Mouse (Mus musculus) CH12.LX (cell line): ENCODE results near the gene Tanc2. TPM values are rescaled to one million over a fixed set of nuclear protein-coding genes. Genes with fewer than 3 reads are reported as not detected.

Experiments
- DNase-seq: peaks from one replicate; pipeline ENCODE4 v3.0.0-alpha.2; 2013; ENCODE audit errors: extremely low read depth
- H3K27ac ChIP-seq: 2 replicates; pipeline ENCODE4 v1.5.1; 2012; ENCODE audit warnings: low read depth, mild to moderate bottlenecking, control low read depth, moderate library complexity; ENCODE audit not compliant: insufficient read depth
- H3K27me3 ChIP-seq: replicated peaks from 2 replicates; pipeline ENCODE3; 2012; ENCODE audit warnings: inconsistent platforms
- H3K36me3 ChIP-seq, 2 experiments: replicated peaks in 1 of 2; 2 replicates each; pipeline versions ENCODE3 to v1.6.1; 2012; ENCODE audit warnings: inconsistent platforms in 1 of 2, low read length in 1 of 2, mild to moderate bottlenecking in 1 of 2, mixed read lengths in 1 of 2, moderate library complexity in 1 of 2; ENCODE audit not compliant: control insufficient read depth in 1 of 2, insufficient read depth in 1 of 2
- H3K4me1 ChIP-seq, 2 experiments: 2 replicates each; pipeline ENCODE4 v1.6.1; 2012; ENCODE audit warnings: inconsistent platforms in 1 of 2, moderate library complexity in 1 of 2; ENCODE audit not compliant: insufficient read depth in 2 of 2, control insufficient read depth in 1 of 2
- H3K4me2 ChIP-seq: 2 replicates; pipeline ENCODE4 v1.6.1; 2012; ENCODE audit warnings: low read depth, mild to moderate bottlenecking, control low read depth; ENCODE audit not compliant: poor library complexity, insufficient read depth, severe bottlenecking
- H3K4me3 ChIP-seq, 3 experiments: fragments of 150-350 bp in 1 of 3; sonication (generic) in 1 of 3; replicated peaks in 1 of 3; 2 replicates each; pipeline versions ENCODE3 to v1.5.1; 2011 to 2012; ENCODE audit warnings: low read depth in 2 of 3, low read length in 2 of 3, mild to moderate bottlenecking in 2 of 3, moderate library complexity in 2 of 3, control low read depth in 1 of 3, improper control_type of control experiment in 1 of 3, inconsistent platforms in 1 of 3, mixed read lengths in 1 of 3; ENCODE audit not compliant: poor library complexity in 1 of 3
- H3K79me2 ChIP-seq: replicated peaks from 2 replicates; pipeline ENCODE4 v1.6.1; 2012; ENCODE audit warnings: mild to moderate bottlenecking, moderate library complexity; ENCODE audit not compliant: control insufficient read depth, poor library complexity, insufficient read depth, severe bottlenecking; ENCODE audit errors: extremely low read depth
- H3K9ac ChIP-seq: 2 replicates; pipeline ENCODE4 v1.6.1; 2012; ENCODE audit warnings: low read depth, mild to moderate bottlenecking, control low read depth, moderate library complexity; ENCODE audit not compliant: insufficient read depth
- H3K9me3 ChIP-seq: replicated peaks from 2 replicates; pipeline ENCODE3; 2012; ENCODE audit warnings: low read length, inconsistent platforms, mixed read lengths
- CHD1 ChIP-seq: IDR thresholded peaks from 2 replicates; pipeline ENCODE4 v1.6.1; 2012; ENCODE audit warnings: low read depth, low read length, improper control_type of control experiment, inconsistent platforms
- CHD2 ChIP-seq: IDR thresholded peaks from 2 replicates; pipeline ENCODE4 v1.6.1; 2011; ENCODE audit warnings: low read length, improper control_type of control experiment
- E2F4 ChIP-seq: IDR thresholded peaks from 2 replicates; pipeline ENCODE4 v1.6.1; 2011; ENCODE audit warnings: low read depth, low read length, improper control_type of control experiment; ENCODE audit not compliant: insufficient replicate concordance
- ELF1 ChIP-seq: IDR thresholded peaks from 2 replicates; pipeline ENCODE4 v1.6.1; 2014; ENCODE audit warnings: low read depth, mild to moderate bottlenecking, inconsistent platforms, low read length, improper control_type of control experiment
- EP300 ChIP-seq: IDR thresholded peaks from 2 replicates; pipeline ENCODE4 v1.6.1; 2011; ENCODE audit warnings: low read length, improper control_type of control experiment
- ETS1 ChIP-seq: conservative IDR thresholded peaks from 2 replicates; pipeline ENCODE4 v1.6.1; 2012; ENCODE audit warnings: low read depth, mild to moderate bottlenecking, inconsistent platforms, low read length, improper control_type of control experiment, moderate library complexity
- JUND ChIP-seq: conservative IDR thresholded peaks from 2 replicates; pipeline ENCODE4 v1.6.1; 2011; ENCODE audit warnings: low read depth, low read length, improper control_type of control experiment
- KAT2A ChIP-seq: IDR thresholded peaks from 2 replicates; pipeline ENCODE4 v1.6.1; 2012; ENCODE audit warnings: low read length, improper control_type of control experiment, inconsistent platforms; ENCODE audit not compliant: insufficient replicate concordance
- MAFK ChIP-seq: IDR thresholded peaks from 2 replicates; pipeline ENCODE4 v1.6.1; 2011; ENCODE audit warnings: low read length, improper control_type of control experiment; ENCODE audit not compliant: insufficient replicate concordance
- MAZ ChIP-seq: IDR thresholded peaks from 2 replicates; pipeline ENCODE4 v1.6.1; 2012; ENCODE audit warnings: low read depth, mild to moderate bottlenecking, inconsistent platforms, low read length, improper control_type of control experiment, moderate library complexity
- MEF2A ChIP-seq: IDR thresholded peaks from 2 replicates; pipeline ENCODE4 v1.6.1; 2014; ENCODE audit warnings: low read depth, mild to moderate bottlenecking, inconsistent platforms, low read length, improper control_type of control experiment, borderline replicate concordance
- MXI1 ChIP-seq: IDR thresholded peaks from 2 replicates; pipeline ENCODE4 v1.6.1; 2011; ENCODE audit warnings: mild to moderate bottlenecking, low read depth, low read length, improper control_type of control experiment
- NRF1 ChIP-seq: IDR thresholded peaks from 2 replicates; pipeline ENCODE4 v1.6.1; 2014; ENCODE audit warnings: low read depth, mild to moderate bottlenecking, inconsistent platforms, low read length, improper control_type of control experiment, moderate library complexity
- POLR2A ChIP-seq: IDR thresholded peaks from 2 replicates; pipeline ENCODE4 v1.6.1; 2011; ENCODE audit warnings: low read depth, mild to moderate bottlenecking, improper control_type of control experiment, low read length
- POLR2AphosphoS2 ChIP-seq: IDR thresholded peaks from 2 replicates; pipeline ENCODE4 v1.6.1; 2011; ENCODE audit warnings: low read depth, low read length, improper control_type of control experiment
- RCOR1 ChIP-seq: conservative IDR thresholded peaks from 2 replicates; pipeline ENCODE4 v1.6.1; 2012; ENCODE audit warnings: low read depth, mild to moderate bottlenecking, inconsistent platforms, low read length, improper control_type of control experiment
- TBP ChIP-seq: conservative IDR thresholded peaks from 2 replicates; pipeline ENCODE4 v1.6.1; 2011; ENCODE audit warnings: low read depth, low read length, improper control_type of control experiment
- TCF12 ChIP-seq: IDR thresholded peaks from 2 replicates; pipeline ENCODE4 v1.6.1; 2014; ENCODE audit warnings: low read depth, mild to moderate bottlenecking, inconsistent platforms, low read length, improper control_type of control experiment
- USF2 ChIP-seq: conservative IDR thresholded peaks from 2 replicates; pipeline ENCODE4 v1.6.1; 2011; ENCODE audit warnings: low read depth, low read length, improper control_type of control experiment
- ZC3H11A ChIP-seq: IDR thresholded peaks from 2 replicates; pipeline ENCODE4 v1.6.1; 2012; ENCODE audit warnings: low read depth, mild to moderate bottlenecking, inconsistent platforms, low read length, improper control_type of control experiment
- ZNF384 ChIP-seq: IDR thresholded peaks from 2 replicates; pipeline ENCODE4 v1.6.1; 2012; ENCODE audit warnings: low read depth, low read length, improper control_type of control experiment, inconsistent platforms
- dilution Hi-C: fragments of 300-500 bp; cut with MboI; formaldehyde crosslinking; loops from 2 replicates; pipeline ENCODE4 v1.14.3; 2020; ENCODE audit warnings: low sequenced_read_pairs; ENCODE audit not compliant: extremely low pct_unique_long_range_greater_than_20kb, extremely low pct_ligation_motif_present
- in situ Hi-C: fragments of 300-500 bp; cut with MboI; formaldehyde crosslinking; loops from 3 replicates; pipeline ENCODE4 v1.14.3; 2019; ENCODE audit warnings: low sequenced_read_pairs, low pct_ligation_motif_present, low pct_unique_long_range_greater_than_20kb, mixed read lengths
- polyA plus RNA-seq: library from polyadenylated mRNA; unstranded; fragments of >175 nt; gene quantifications from 2 replicates; pipeline ENCODE4 v1.2.1, GENCODE M21; 2012; ENCODE audit warnings: low read depth; ENCODE audit not compliant: insufficient read length
- total RNA-seq, 2 experiments: library from RNA; depleted of rRNA; stranded (reverse); fragments of 300-350 nt in 1 of 2; fragments of >200 nt in 1 of 2; gene quantifications; 2 replicates each; pipeline ENCODE4 v1.2.3; 2012 to 2014

Gene Tanc2
- total and polyA plus RNA-seq, 3 experiments, result 2.6 to 10.4 (median 3.2) TPM

GRCm38 (mm10) chr11:105946694-105947154 lies 356.9 kb downstream of the Tanc2 start:
- no peak overlapping the region for H3K4me2 ChIP-seq
- dilution Hi-C loops, result loop anchor here (25.0 kb wide), 1 partner anchor 116 kb away; the partner anchor contains the start of gene Taco1

GRCm38 (mm10) chr11:105948255-105948654 lies 358.5 kb downstream of the Tanc2 start:
- dilution Hi-C loops (loop anchor here (25.0 kb wide), 1 partner anchor 114 kb away; the partner anchor contains the start of gene Taco1), in situ Hi-C loops (no loop called here)
- Histone ChIP-seq H3K27ac (no peak overlapping the region), H3K36me3 (no peaks in the 10 kb centered on the region), H3K9ac (no peak overlapping the region), H3K4me2 (no peak overlapping the region), H3K4me1 (peaks cover 3 to 4% of the 10 kb centered on the region in 2 experiments; a peak in 2 of 4 replicates), H3K79me2 (no peaks in the 10 kb centered on the region), H3K9me3 (no peaks in the 10 kb centered on the region), H3K27me3 (peaks cover 87% of the 10 kb centered on the region), H3K4me3 (no peak overlapping the region)
- TF ChIP-seq MXI1 (no peak), EP300 (no peak), ELF1 (no peak), ETS1 (no peak), RCOR1 (no peak), CHD2 (no peak), MEF2A (no peak), MAZ (no peak), NRF1 (no peak), ZC3H11A (no peak), MAFK (no peak)
- no peak for DNase-seq

More at GRCm38 (mm10) chr11:105946694-105947154, 356.9 kb downstream of the Tanc2 start:
- Histone ChIP-seq H3K36me3 (no peaks in the 10 kb centered on the region), H3K27me3 (peaks cover 88% of the 10 kb centered on the region), H3K4me3 (no peak overlapping the region), H3K9ac (no peak overlapping the region), H3K4me1 (peaks cover 2 to 3% of the 10 kb centered on the region in 2 experiments; a peak in 1 of 4 replicates), H3K79me2 (no peaks in the 10 kb centered on the region), H3K27ac (no peak overlapping the region), H3K9me3 (no peaks in the 10 kb centered on the region)
- no peak for DNase-seq
- TF ChIP-seq EP300 (no peak), CHD1 (no peak), TBP (no peak), USF2 (no peak), TCF12 (no peak), E2F4 (no peak), ZNF384 (no peak), JUND (no peak), POLR2A (no peak), MEF2A (no peak), KAT2A (no peak), POLR2AphosphoS2 (no peak)
- in situ Hi-C loops, result no loop called here
